Mouse (Mus musculus) heart, postnatal 0 days (tissue): ENCODE data around the gene Creb1. TPM values are rescaled to one million over a fixed set of nuclear protein-coding genes. Genes with fewer than 3 reads are reported as not detected.
A peak's percentile ranks its signal among the peaks of the same experiment; 100 is the strongest.

Source experiments
- ATAC-seq: fragments of 200-750 bp; cut with Nextera tagmentation; 2 replicates; pipeline ENCODE4 v1.8.0; 2017; ENCODE audit warnings: low read depth, moderate number of reproducible peaks, moderate library complexity; ENCODE audit not compliant: insufficient read depth
- DNase-seq: peaks from one replicate; pipeline ENCODE4 v3.0.0-alpha.2; 2016; ENCODE audit warnings: low spot score
- H3K27ac ChIP-seq: fragments of 300-500 bp; sonication (generic); 2 replicates; pipeline ENCODE4 v1.5.1; 2014; ENCODE audit warnings: low read depth, mild to moderate bottlenecking
- H3K27me3 ChIP-seq: fragments of 300-500 bp; sonication (generic); 2 replicates; pipeline ENCODE4 v1.6.1; 2014; ENCODE audit warnings: low read length, mixed read lengths; ENCODE audit not compliant: control insufficient read depth, insufficient read depth
- H3K36me3 ChIP-seq: fragments of 300-500 bp; sonication (generic); replicated peaks from 2 replicates; pipeline ENCODE4 v1.6.1; 2014; ENCODE audit warnings: low read length, mixed read lengths; ENCODE audit not compliant: control insufficient read depth, insufficient read depth
- H3K4me1 ChIP-seq: fragments of 300-500 bp; sonication (generic); 2 replicates; pipeline ENCODE4 v1.6.1; 2014; ENCODE audit warnings: antibody characterized with exemption; ENCODE audit not compliant: control insufficient read depth, insufficient read depth
- H3K4me2 ChIP-seq: fragments of 300-500 bp; sonication (generic); 2 replicates; pipeline ENCODE4 v1.6.1; 2014; ENCODE audit warnings: low read depth, mild to moderate bottlenecking, low read length, moderate library complexity
- H3K4me3 ChIP-seq: fragments of 300-500 bp; sonication (generic); 2 replicates; pipeline ENCODE4 v1.5.1; 2014; ENCODE audit warnings: low read depth, low read length
- H3K9ac ChIP-seq: fragments of 300-500 bp; sonication (generic); replicated peaks from 2 replicates; pipeline ENCODE4 v1.6.1; 2014; ENCODE audit warnings: low read depth, low read length, mixed read lengths
- H3K9me3 ChIP-seq: fragments of 300-500 bp; sonication (generic); replicated peaks from 2 replicates; pipeline ENCODE4 v1.6.1; 2016; ENCODE audit warnings: low read length; ENCODE audit not compliant: control insufficient read depth
- CTCF ChIP-seq: IDR thresholded peaks from 2 replicates; pipeline ENCODE4 v1.5.1; 2016; ENCODE audit warnings: antibody characterized with exemption, control low read depth, low read depth
- EP300 ChIP-seq: IDR thresholded peaks from 2 replicates; pipeline ENCODE4 v1.6.1; 2016; ENCODE audit warnings: antibody characterized with exemption, low read depth
- WGBS: fragments of 180-500 bp; shearing (Covaris S2); extraction: QIAGEN DNeasy Blood & Tissue Kit; methylation state at CpG from one replicate; pipeline ENCODE4 v1.1.7; 2014; 5-methylcytosine and 5-hydroxymethylcytosine counted together
- polyA plus RNA-seq: library from polyadenylated mRNA; unstranded; fragments of >200 nt; fragmentation: Nextera tagmentation; extraction: Ambion mirVana; gene quantifications from 2 replicates; pipeline ENCODE4 v1.2.1, GENCODE M21; 2015
- total RNA-seq: library from RNA; depleted of rRNA; stranded (reverse); fragments of >200 nt; gene quantifications from 2 replicates; pipeline ENCODE4 v1.2.3, GENCODE M21; 2014; ENCODE audit warnings: low replicate concordance

Creb1 gene
- total and polyA plus RNA-seq, 2 experiments from 2014 or later, result 11.2 to 37.4 TPM

GRCm38 (mm10) chr1:64509678-64510077 lies 22.8 kb upstream of the Creb1 start:
- no peak for ATAC-seq

GRCm38 (mm10) chr1:64514184-64514583 lies 18.3 kb upstream of the Creb1 start:
- Histone ChIP-seq H3K4me2 (no peak overlapping the region), H3K9me3 (no peaks in the 10 kb centered on the region), H3K4me3 (no peak overlapping the region), H3K27me3 (no peaks in the 10 kb centered on the region), H3K4me1 (peaks cover 11% of the 10 kb centered on the region), H3K27ac (no peak overlapping the region), H3K9ac (no peak overlapping the region), H3K36me3 (no peaks in the 10 kb centered on the region)
- 84% methylated on average over 7 of the region's 7 CpGs for WGBS
- DNase-seq (no peak), ATAC-seq (no peak)
- TF ChIP-seq EP300, result no peak

More at GRCm38 (mm10) chr1:64509678-64510077, 22.8 kb upstream of the Creb1 start:
- TF ChIP-seq EP300 (no peak), CTCF (no peak)
- Histone ChIP-seq H3K9ac (no peak overlapping the region), H3K27me3 (no peaks in the 10 kb centered on the region), H3K9me3 (no peaks in the 10 kb centered on the region), H3K4me2 (no peak overlapping the region), H3K4me1 (no peaks in the 10 kb centered on the region), H3K27ac (no peak overlapping the region), H3K36me3 (no peaks in the 10 kb centered on the region), H3K4me3 (no peak overlapping the region)
- 53% methylated on average over 1 of the region's 1 CpGs for WGBS
- no peak for DNase-seq

GRCm38 (mm10) chr1:64516593-64516992 lies 15.9 kb upstream of the Creb1 start:
- peak; percentile 79 for ATAC-seq
- Histone ChIP-seq H3K9ac (no peak overlapping the region), H3K36me3 (no peaks in the 10 kb centered on the region), H3K4me2 (no peak overlapping the region), H3K27me3 (no peaks in the 10 kb centered on the region), H3K4me1 (peaks cover 28% of the 10 kb centered on the region), H3K27ac (no peak overlapping the region), H3K4me3 (no peak overlapping the region), H3K9me3 (no peaks in the 10 kb centered on the region)
- no peak for DNase-seq
- WGBS, result 46% methylated on average over 3 of the region's 3 CpGs
- no peak for TF ChIP-seq CTCF
- TF ChIP-seq EP300, result no peak

GRCm38 (mm10) chr1:64518480-64518879 lies 14.0 kb upstream of the Creb1 start:
- peaks cover 44% of the 10 kb centered on the region for H3K4me1 ChIP-seq
- no peaks in the 10 kb centered on the region for H3K9me3 ChIP-seq
- ATAC-seq, result no peak
- no peaks in the 10 kb centered on the region for H3K36me3 ChIP-seq
- TF ChIP-seq EP300 (no peak), CTCF (no peak)
- no peak for DNase-seq
- H3K27me3 ChIP-seq, result no peaks in the 10 kb centered on the region
- H3K4me3 ChIP-seq, result no peak overlapping the region
- 65% methylated on average over 3 of the region's 3 CpGs for WGBS
- H3K9ac ChIP-seq, result no peak overlapping the region
- H3K4me2 ChIP-seq, result no peak overlapping the region
- H3K27ac ChIP-seq, result no peak overlapping the region

- Histone ChIP-seq H3K27me3 (no peaks in the 10 kb centered on the region), H3K9me3 (no peaks in the 10 kb centered on the region), H3K36me3 (no peaks in the 10 kb centered on the region), H3K4me2 (no peak overlapping the region), H3K9ac (no peak overlapping the region), H3K4me3 (no peak overlapping the region), H3K4me1 (peaks cover 44% of the 10 kb centered on the region), H3K27ac (0 out of 2 replicates have a peak overlapping the region, but pooled peaks have one; percentile 5)
- DNase-seq, result no peak
- WGBS, result 19% methylated on average over 1 of the region's 1 CpGs
- no peak for TF ChIP-seq CTCF
- TF ChIP-seq EP300, result no peak
- no peak for ATAC-seq
Observed at GRCm38 (mm10) chr1:64519345-64519744, 13.1 kb upstream of the Creb1 start.

GRCm38 (mm10) chr1:64519901-64520300 lies 12.5 kb upstream of the Creb1 start:
- ATAC-seq, result no peak
- Histone ChIP-seq H3K4me1 (peaks cover 44% of the 10 kb centered on the region), H3K4me3 (no peak overlapping the region), H3K9me3 (no peaks in the 10 kb centered on the region), H3K9ac (no peak overlapping the region), H3K36me3 (no peaks in the 10 kb centered on the region), H3K4me2 (no peak overlapping the region), H3K27me3 (no peaks in the 10 kb centered on the region), H3K27ac (0 out of 2 replicates have a peak overlapping the region, but pooled peaks have one; percentile 5)
- peak; percentile 48 for DNase-seq
- 12% methylated on average over 1 of the region's 1 CpGs for WGBS
- no peak for TF ChIP-seq CTCF
- TF ChIP-seq EP300, result no peak
